Mouse (Mus musculus): Measurements from ENCODE around the gene Nsun2.
A peak's percentile ranks its signal among the peaks of the same experiment; 100 is the strongest.
"Not testable (repeated sequence)": the region's sequence is repeated elsewhere in the genome, so short reads cannot be mapped to it uniquely, and the experiment has no call there.

Nsun2 gene

GRCm38 (mm10) chr13:69554255-69554654 is 20.7 kb downstream of the Nsun2 start:
- no peak for DNase-seq (ENCODE audit: low spot score)

- no peak for DNase-seq (ENCODE audit: low spot score)
These were observed 21.5 kb downstream of the Nsun2 start for GRCm38 (mm10) chr13:69555045-69555444.

GRCm38 (mm10) chr13:69555957-69556482 is 22.5 kb downstream of the Nsun2 start:
- no peak for DNase-seq (ENCODE audit: low spot score)

DNA sequence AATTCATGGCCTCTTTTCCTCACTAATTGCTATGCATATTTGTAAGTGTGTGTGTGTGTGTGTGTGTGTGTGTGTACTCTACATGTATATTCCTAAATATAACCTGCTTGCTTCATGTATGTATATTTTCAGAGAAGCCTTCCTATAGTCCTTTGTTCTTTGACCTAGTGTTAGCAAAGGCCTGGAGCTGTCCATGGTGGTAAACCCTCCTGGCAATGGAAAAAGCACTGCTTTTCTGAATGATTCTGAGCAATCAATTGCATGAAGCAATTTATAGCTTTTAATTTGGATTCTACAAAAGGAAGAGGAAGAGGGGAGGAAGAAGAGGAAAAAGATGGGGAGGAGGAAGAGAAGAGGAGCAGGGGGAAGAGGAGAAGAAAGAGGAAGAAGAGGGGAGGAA is 23.2 kb downstream of the Nsun2 start:
- no peak for DNase-seq (ENCODE audit: low spot score)

- DNase-seq (ENCODE audit: low spot score), result no peak
These were observed 24.6 kb downstream of the Nsun2 start for GRCm38 (mm10) chr13:69558098-69558660.

DNA sequence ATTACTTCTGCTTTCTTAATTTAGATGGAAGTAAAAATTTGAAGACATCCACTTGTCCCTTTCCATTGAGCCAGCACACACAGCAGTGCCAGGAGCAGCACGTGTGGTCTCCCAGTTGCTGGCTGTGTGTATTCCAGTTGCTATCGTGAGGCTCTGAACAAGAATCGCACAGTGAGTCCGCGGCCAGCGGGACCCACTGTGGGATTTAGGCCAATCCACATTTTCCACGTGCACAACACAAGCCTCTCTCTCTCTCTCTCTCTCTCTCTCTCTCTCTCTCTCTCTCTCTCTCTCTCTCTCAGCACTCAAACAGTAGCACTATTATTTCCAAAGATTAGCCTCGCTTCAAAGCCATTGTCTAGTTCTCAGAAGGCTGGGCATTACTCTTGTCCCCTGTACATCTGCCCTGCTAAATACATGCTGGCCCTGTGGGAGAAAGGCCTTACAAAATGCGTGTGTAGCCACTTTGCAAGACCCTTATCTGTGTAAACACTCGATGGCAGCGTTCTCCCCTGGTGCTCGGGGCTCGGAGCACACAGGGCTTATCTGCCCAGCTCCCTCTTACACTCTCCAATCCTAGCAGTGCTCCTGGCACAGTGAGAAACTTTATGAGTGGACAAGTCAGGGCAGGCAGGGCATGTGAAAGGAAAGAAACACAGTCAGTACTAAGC is 25.9 kb downstream of the Nsun2 start:
- no peak for DNase-seq (ENCODE audit: low spot score)

GRCm38 (mm10) chr13:69562004-69562403 is 28.5 kb downstream of the Nsun2 start:
- no peak for DNase-seq (ENCODE audit: low spot score)

DNA sequence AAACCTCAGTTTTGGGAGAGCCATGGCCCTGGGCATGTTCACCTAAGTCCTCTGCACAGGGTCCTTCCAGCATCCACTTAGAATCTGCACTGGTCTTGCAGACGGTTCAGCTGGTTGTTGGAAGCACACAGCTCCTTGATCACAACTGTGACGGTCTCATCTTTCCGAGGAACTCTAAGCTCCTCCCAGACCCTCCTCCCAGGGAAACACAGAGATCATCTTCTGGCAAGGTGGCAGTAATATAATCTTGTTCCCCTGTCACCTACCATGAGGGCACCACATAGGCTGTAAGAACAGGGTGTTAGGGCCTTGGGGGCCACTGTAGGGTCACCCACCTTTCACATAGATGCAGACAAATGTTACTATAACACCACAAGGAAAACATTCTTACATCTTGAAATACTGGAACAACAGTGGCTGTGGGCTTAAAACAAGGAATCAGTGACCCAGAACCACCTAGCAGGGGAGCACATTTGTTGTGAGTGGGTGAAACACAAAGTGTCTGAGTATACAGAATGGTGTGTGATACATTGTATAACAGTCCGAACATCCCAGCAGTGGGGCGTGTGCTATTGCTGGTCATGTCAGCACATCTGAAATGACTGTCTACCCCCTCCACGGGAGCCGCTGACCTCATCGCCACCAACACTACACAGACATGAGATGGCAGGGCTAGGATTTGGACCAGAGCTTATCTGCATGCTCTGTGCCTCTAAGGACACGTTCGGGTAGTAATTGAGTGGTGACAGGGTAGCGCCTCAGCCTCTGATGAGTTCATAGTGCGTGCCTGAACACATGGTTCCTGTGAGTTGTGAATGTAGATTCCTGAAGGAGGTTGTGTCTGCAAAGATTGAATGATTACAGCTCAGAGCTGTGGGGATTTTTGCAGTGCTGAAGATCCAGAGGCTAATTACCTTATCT is 29.4 kb downstream of the Nsun2 start:
- no peak for DNase-seq (ENCODE audit: low spot score)

- no peak for DNase-seq (ENCODE audit: low spot score)
These were observed 30.4 kb downstream of the Nsun2 start for GRCm38 (mm10) chr13:69563905-69564304.

DNA sequence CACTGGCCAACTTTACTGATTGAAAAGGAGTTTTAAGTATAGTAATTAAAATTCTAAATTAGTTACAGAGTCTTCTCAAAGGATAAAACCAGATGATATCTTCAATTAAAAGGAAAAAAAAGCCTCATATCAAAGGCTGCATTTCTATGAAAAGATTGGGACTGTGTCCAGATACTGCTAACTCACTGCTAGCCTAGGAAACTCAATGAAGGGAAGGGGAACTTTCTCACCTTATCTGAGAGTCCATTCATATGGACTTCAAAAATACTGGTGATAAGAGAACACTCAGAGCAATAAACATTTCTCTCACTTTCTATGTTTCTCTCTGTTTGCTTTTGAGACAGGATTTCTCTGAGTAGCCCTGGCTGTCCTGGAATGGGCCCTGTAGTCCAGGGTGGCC is 31.0 kb downstream of the Nsun2 start:
- DNase-seq (ENCODE audit: low spot score), result no peak

- DNase-seq (ENCODE audit: low spot score), result not testable (repeated sequence)
These were observed 31.9 kb downstream of the Nsun2 start for GRCm38 (mm10) chr13:69565401-69565800.

DNA sequence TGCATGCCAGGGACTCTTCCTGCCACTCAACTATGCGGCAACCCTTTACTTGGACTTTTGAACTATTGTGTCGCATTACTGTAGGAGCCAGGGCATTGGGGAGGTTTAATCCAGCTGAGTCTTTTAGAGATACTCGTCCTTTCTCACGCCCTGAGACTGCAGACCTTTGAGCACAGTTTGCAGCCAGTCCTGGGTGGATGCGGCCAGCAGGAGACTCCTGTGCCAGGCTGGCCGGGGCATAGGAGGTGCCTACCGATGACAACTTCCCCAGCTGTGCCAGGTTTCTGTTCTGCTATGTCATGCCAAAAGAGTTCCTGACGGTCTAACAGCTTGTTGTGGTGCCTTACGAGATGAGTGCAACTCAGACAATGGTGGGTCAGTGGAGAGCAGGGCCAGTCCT is 35.7 kb downstream of the Nsun2 start:
- DNase-seq (ENCODE audit: low spot score), result no peak

GRCm38 (mm10) chr13:69572594-69572993 is 39.0 kb downstream of the Nsun2 start:
- no peak for DNase-seq (ENCODE audit: low spot score)

DNA sequence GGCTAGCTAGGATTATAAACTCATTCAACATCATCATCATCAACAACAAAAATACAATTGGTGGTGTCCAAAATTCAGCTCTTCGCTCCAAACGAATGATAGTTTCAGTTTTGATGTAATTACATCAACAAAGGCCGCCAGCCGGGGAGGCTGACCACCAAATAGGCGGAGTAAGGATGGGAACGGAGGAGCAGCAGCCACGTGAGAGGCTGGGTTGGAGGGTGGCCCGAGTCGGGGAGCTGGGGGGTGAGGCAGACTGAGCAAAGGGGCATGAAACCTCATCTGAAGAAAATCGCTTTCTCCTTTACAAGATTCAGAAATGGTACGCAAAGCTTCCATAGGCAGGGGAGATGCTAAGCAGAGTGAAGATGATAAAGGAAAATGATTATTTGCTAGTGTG is 43.1 kb downstream of the Nsun2 start:
- peak; percentile 20 for DNase-seq (ENCODE audit: low spot score)

DNA sequence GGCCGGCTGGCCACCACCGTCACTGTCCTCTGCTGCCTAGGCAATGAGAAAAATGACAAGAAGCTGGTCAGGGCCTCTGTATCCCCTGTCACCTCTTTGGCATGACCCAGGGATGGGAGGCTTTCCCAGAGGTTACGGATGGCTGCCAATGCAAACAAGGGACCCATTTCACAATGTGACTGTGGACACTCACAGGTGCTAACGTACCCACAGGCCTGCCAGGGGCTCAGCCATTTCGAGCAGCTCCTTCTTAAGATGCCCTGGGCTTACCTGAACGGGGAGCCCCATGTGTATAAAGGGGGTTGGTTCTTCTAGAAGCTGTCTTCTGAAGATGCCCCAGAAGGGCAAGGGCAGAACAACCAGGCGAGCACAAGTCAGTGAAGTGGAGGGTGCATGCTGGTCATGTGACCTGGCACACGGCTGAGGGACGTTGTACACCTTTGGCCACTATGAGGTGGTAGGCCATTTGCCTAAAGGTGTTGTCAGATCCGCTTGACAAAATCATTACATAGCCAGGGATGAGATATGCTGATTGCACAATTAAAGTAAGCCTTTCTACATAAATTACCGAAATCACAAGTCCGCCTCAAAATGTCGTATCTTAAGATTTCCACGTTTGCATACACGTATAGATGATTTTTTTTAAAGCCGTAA is 43.8 kb downstream of the Nsun2 start:
- no peak for DNase-seq (ENCODE audit: low spot score)

DNA sequence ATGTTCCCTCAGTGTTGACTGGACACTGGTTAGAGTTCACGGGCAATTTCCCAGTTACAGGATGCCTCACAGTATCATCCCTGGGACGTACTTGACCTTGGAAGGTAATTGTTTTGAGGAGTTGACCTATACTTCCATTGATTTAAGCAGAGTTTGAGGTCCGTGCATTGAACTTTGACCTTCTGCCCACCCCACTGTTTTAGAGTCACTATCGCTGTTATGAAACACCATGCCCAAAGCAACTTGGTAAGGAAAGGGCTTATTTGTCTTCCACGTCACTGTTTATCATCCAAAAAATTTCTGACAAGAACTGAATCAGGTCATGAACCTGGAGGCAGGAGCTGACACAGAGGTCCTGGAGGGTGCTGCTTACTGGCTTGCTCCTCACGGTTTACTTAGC is 48.9 kb downstream of the Nsun2 start:
- no peak for DNase-seq (ENCODE audit: low spot score)

GRCm38 (mm10) chr13:69583591-69583990 is 50.0 kb downstream of the Nsun2 start:
- no peak for DNase-seq (ENCODE audit: low spot score)

DNA sequence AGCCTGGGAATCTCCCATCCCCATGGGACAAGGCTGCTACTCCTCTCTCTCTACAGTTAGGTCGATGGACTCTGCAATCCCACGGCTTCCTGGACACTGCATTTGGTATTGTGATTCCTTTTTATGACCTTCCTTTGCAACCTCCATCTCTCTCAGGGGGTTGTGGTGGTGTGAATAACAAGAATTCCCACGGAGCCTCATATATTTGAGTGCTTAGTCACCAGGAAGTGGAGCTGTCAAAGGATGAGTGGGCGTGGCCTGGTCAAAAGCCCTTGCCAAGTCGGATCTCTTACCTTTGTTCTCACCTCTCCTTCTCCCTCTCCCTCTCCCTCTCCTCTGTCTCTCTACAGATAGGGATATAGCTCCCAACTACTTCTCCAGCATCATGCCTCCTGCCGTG is 52.3 kb downstream of the Nsun2 start:
- no peak for DNase-seq (ENCODE audit: low spot score)

DNA sequence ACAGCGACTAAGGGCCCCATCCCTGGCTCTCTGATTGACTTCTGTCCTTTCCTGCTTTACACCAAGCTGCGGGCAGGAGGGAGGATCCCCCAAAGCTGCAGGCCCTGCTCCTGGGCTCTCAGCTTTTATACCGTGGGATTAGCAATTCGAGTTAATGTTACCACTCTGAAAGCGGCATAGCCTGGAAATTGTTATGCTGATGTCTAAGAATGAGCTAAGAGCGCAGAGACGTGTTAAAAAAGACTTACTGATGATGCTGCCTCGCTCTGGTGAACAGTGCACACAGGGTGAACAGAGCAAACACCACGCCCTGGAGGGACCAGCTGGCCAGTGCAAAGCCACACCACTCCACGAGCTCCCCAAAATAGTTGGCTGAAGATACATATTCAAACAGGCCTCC is 52.8 kb downstream of the Nsun2 start:
- DNase-seq (ENCODE audit: low spot score), result no peak

- DNase-seq (ENCODE audit: low spot score), result no peak
These were observed 54.3 kb downstream of the Nsun2 start for GRCm38 (mm10) chr13:69587849-69588248.

GRCm38 (mm10) chr13:69588263-69588662 is 54.7 kb downstream of the Nsun2 start:
- DNase-seq (ENCODE audit: low spot score), result no peak

DNA sequence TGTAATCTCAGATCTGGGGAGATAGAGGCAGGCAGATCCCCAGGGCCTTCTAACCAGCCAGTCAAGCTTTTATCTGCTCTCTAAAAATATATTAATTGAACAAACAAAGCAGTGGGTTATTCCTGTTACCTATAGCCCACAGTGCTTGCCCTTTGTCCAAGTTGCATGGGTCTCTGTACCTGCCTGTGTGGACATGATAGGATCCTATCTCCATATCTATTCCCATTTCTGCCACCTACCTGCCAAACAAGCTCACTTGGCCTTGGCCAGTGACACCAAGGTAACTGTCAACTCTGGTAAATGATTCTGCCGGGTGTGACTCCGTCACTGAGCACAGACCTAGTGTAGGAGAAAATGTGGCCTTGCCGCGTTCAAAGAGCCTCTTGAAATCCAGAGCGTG is 57.8 kb downstream of the Nsun2 start:
- DNase-seq (ENCODE audit: low spot score), result no peak

Data from ovary, postnatal 36 days (tissue).